Mouse (Mus musculus) brain, adult 2 months (tissue): ENCODE measurements around the gene Banp.

Source experiments
- DNase-seq: peaks from one replicate; pipeline ENCODE4 v3.0.0; 2011; ENCODE audit warnings: low read depth, low spot score

The Banp gene

GRCm38 (mm10) chr8:121950749-121951655, 1.5 kb downstream of the Banp start:
- DNase-seq, result peak; percentile 59

GRCm38 (mm10) chr8:121951656-121952009, 2.1 kb downstream of the Banp start:
- no peak for DNase-seq

- DNase-seq, result no peak
Measured at GRCm38 (mm10) chr8:121952122-121952521, 2.6 kb downstream of the Banp start.

GRCm38 (mm10) chr8:121952800-121953199, 3.2 kb downstream of the Banp start:
- DNase-seq, result no peak

GRCm38 (mm10) chr8:121953821-121954545, 4.4 kb downstream of the Banp start:
- no peak for DNase-seq

- DNase-seq, result no peak
Measured at GRCm38 (mm10) chr8:121954981-121955555, 5.5 kb downstream of the Banp start.

- DNase-seq, result peak; percentile 37
Measured at GRCm38 (mm10) chr8:121955825-121956500, 6.4 kb downstream of the Banp start.

- no peak for DNase-seq
Measured at GRCm38 (mm10) chr8:121958395-121958794, 8.8 kb downstream of the Banp start.

- DNase-seq, result no peak
Measured at GRCm38 (mm10) chr8:121962892-121963291, 13.3 kb downstream of the Banp start.

GRCm38 (mm10) chr8:121964716-121965512, 15.4 kb downstream of the Banp start:
- DNase-seq, result peak; percentile 35

- no peak for DNase-seq
Measured at GRCm38 (mm10) chr8:121966110-121966509, 16.6 kb downstream of the Banp start.

GRCm38 (mm10) chr8:121966714-121967448, 17.3 kb downstream of the Banp start:
- no peak for DNase-seq

- peak; percentile 36 for DNase-seq
Measured at GRCm38 (mm10) chr8:121967977-121968376, 18.4 kb downstream of the Banp start.

GRCm38 (mm10) chr8:121968542-121968941, 19.0 kb downstream of the Banp start:
- DNase-seq, result no peak

- no peak for DNase-seq
Measured at GRCm38 (mm10) chr8:121970225-121970624, 20.7 kb downstream of the Banp start.

- peak; percentile 37 for DNase-seq
Measured at GRCm38 (mm10) chr8:121971488-121972058, 22.0 kb downstream of the Banp start.

- peak; percentile 48 for DNase-seq
Measured at GRCm38 (mm10) chr8:121973906-121974305, 24.4 kb downstream of the Banp start.

- DNase-seq, result peak; percentile 83
Measured at GRCm38 (mm10) chr8:121977819-121978590, 28.5 kb downstream of the Banp start.

GRCm38 (mm10) chr8:121978670-121979069, 29.1 kb downstream of the Banp start:
- DNase-seq, result no peak
